Mouse (Mus musculus): Measurements from ENCODE around the gene Olfr314.
A peak's percentile ranks its signal among the peaks of the same experiment; 100 is the strongest.
"Not testable (repeated sequence)": the region's sequence is repeated elsewhere in the genome, so short reads cannot be mapped to it uniquely, and the experiment has no call there.

Olfr314 gene

DNA sequence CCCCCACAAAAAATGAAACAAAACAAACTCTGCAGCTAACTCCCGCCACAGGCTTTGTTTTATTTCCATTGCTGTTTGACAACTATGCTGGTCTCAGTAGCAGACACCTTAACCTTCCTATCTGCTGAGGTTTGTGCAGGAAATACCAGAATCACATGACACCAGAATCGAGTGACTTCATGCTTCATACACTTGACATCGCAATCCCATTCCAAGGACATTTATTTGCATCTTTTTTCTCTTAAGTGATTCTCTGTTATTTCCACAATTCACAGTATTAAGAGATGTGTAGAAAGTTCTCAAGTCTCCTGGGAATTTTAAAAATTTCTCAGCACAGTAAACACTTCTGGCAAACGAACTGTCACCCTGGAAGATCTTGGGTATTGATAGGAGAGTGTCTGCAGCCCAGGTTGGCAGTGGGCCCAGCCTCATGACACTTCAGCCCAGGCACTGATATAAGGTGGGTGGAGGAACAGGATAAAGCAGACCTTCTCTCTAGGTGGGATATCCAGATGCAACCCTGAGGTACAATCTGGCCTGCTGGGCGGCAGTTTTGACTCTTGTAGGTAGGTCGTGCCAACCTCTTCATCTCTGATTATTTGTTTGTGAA lies at the start of gene Olfr314:
Olfr314 (plus strand) TSS at position 473 of the 610 bp plus-strand sequence.
- DNase-seq (ENCODE audit: low spot score) = no peak

DNA sequence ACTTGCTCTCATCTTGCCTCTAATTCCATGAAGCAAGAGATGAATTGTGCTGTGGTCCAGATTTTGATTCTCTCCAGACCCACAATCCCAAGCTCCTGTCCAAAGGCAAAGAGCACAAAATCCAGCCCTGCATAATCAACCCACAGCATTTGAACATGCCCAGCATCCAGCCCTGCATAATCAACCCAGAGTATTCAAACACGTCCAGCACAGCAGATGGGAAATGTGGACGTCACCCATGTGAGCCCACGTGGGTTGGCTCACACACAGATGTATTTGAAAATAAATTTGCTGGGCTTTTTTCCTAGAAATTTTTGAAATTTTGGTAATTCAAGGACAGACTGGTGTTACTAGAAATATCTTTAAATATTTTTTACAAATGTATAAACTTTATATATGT lies 49.4 kb upstream of the Olfr314 start:
- DNase-seq (ENCODE audit: low spot score) = peak; percentile 51

- DNase-seq (ENCODE audit: low spot score) = no peak
Observed at GRCm38 (mm10) chr11:58738792-58739262, 43.9 kb upstream of the Olfr314 start, which contains the start of gene Olfr317. TSS of gene Olfr317 (minus strand) at chr11:58739212.

GRCm38 (mm10) chr11:58751096-58751495 lies 31.7 kb upstream of the Olfr314 start:
- peak; percentile 31 for DNase-seq (ENCODE audit: low spot score)

- no peak for DNase-seq (ENCODE audit: low spot score)
Observed at GRCm38 (mm10) chr11:58752434-58752833, 30.3 kb upstream of the Olfr314 start, which contains the start of gene Olfr316. TSS of gene Olfr316 (plus strand) at chr11:58752734.

GRCm38 (mm10) chr11:58772888-58773287 lies 9.9 kb upstream of the Olfr314 start, which contains the start of gene Olfr315:
TSS of gene Olfr315 (plus strand) at chr11:58773188.
- DNase-seq (ENCODE audit: low spot score) = no peak

DNA sequence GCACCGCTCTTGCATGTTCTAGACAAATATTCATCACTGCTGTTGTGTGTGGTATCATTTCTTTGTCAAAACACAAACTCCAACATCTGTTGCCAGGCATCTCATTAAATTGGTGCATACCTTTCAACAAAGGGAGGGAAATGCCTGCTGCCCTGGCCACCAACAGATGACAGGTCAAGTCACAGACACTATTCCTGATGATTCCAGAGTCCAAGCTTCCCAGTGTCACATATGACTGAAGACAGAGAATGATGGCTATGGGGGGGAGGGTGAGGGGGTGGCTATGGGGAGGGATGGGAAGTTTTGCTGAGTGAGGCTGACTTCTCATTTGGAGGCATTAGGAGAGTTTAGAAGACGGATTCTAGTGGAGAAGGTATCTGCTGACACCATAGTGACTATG lies 1.4 kb downstream of the Olfr314 start:
- no peak for DNase-seq (ENCODE audit: low spot score)

GRCm38 (mm10) chr11:58787651-58788050 lies 4.9 kb downstream of the Olfr314 start:
- no peak for DNase-seq (ENCODE audit: low spot score)

- no peak for DNase-seq (ENCODE audit: low spot score)
Observed at GRCm38 (mm10) chr11:58788346-58788745, 5.6 kb downstream of the Olfr314 start.

- no peak for DNase-seq (ENCODE audit: low spot score)
Observed at GRCm38 (mm10) chr11:58789532-58789931, 6.8 kb downstream of the Olfr314 start.

GRCm38 (mm10) chr11:58790053-58790452 lies 7.3 kb downstream of the Olfr314 start:
- DNase-seq (ENCODE audit: low spot score) = no peak

DNA sequence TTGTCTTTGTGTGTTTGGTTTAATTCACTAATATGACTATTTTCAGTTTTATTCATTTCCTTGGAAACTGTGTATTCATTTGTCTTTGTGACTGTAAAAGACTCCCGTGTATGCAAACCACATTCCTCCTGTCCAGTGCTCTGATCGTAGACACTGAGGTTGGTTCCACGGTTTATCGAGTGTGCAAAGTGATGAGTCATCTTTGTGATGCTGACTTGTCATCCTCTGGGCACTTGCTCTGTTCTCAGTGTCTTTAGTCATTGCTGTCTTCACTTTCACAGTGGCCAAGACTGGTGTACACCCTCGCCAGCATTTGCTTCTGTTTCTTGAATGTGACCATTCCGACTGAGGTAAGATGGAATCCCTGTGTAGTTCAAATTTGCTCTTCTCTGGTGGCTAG lies 7.9 kb downstream of the Olfr314 start:
- DNase-seq (ENCODE audit: low spot score) = no peak

DNA sequence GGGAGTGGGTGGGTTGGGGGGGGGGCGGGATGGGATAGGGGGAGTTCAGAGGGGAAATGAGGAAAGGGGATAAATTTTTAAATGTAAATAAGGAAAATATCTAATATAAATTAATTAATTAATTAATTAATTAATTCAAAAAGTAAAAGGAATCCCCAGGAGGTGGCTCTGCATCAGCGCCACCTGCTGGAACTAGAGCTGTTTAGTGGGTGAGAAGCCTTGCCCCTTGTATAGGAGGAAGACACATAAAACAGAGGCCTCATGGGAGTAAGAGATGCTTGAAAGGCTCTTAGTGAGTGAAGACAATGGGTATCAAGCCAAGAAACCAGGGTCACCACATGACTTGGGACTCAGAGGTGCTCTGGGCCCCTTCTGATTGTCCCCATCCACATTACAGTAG lies 13.1 kb downstream of the Olfr314 start:
- DNase-seq (ENCODE audit: low spot score) = no peak

DNA sequence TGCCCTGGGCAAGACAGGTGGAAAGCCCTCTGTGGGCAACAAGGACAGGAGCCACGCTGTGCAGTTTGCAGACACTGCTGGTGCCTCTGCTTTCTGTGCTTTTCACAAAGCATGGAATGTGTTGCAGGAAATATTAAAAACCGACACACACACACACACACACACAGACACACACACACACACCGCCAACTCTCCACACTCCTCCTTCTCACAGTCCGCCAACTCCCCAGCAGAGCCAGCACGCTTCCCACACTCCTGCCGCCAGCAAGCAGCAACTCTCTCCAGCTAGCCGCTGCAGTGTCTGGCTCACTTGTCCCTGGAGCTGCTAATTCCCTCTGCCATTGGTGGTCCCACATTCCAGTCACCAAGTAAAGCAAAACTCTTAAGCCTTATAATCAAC lies 14.1 kb downstream of the Olfr314 start:
- peak; percentile 77 for DNase-seq (ENCODE audit: low spot score)

DNA sequence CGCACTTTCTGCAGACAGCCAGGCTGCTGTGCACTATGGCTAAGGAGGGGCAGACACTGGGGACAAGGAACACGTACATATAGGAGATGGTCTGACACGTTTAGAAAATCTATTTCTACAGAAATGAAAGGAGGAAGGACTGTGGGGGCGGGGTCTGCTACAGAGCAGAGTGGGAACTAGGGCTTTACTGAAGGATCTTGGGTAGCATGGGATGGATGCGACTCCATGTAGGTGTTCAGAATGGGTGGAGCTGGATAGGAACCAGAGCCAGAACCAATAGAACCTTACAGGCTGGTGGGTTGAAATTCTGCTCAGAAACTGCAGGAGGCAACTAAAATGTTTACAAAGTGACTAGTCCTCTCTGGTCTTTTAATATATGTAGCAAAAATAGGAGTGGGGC lies 17.0 kb downstream of the Olfr314 start:
- no peak for DNase-seq (ENCODE audit: low spot score)

GRCm38 (mm10) chr11:58801558-58802228 lies 18.9 kb downstream of the Olfr314 start, which contains the start of gene Fam183b:
TSS of gene Fam183b (minus strand) at chr11:58801960.
- DNase-seq (ENCODE audit: low spot score) = peak; percentile 34

GRCm38 (mm10) chr11:58803871-58804270 lies 21.1 kb downstream of the Olfr314 start:
- DNase-seq (ENCODE audit: low spot score) = no peak

DNA sequence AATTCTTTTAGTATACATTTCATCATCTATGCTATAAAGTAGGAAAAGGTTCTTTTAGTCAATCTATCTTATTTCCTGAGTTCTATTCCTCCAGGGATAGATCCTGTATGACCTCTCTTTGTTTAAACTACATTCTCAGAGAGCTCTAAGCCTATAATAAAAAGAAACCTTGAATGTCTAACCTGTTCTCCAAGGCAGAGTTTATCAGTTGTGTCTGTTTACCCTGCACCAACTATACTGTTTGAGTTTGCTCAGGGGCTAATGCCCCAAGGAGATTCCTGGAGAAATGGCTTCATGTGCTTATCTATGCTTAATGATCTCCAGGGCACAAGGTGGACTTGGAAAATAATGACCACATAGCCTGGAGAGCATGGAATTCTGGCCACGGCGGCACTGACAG lies 21.6 kb downstream of the Olfr314 start:
- DNase-seq (ENCODE audit: low spot score) = no peak

GRCm38 (mm10) chr11:58812001-58812400 lies 29.2 kb downstream of the Olfr314 start:
- no peak for DNase-seq (ENCODE audit: low spot score)

DNA sequence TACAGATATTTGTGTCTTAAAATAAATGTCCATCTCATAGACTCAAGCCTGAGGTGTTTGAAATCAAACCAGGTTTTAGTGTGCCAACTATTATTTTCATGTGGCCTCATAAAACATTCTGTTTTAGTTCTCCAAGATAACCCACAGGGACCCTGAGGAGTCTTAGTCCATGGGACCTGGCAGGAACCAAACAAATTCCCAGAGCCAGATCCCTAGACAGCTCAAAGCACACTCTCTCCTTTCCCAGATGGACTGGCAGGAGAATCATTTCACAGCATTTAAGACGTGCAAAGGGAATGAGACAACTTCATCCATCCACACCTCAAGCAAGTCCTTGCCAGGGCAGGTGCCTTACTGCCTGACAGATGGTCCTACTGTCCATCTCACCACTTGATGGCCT lies 31.9 kb downstream of the Olfr314 start, which contains the start of gene Olfr313:
Olfr313 (plus strand) TSS at position 301 of the 400 bp plus-strand sequence.
- DNase-seq (ENCODE audit: low spot score) = not testable (repeated sequence)

- no peak for DNase-seq (ENCODE audit: low spot score)
Observed at GRCm38 (mm10) chr11:58815676-58816075, 32.9 kb downstream of the Olfr314 start.

DNA sequence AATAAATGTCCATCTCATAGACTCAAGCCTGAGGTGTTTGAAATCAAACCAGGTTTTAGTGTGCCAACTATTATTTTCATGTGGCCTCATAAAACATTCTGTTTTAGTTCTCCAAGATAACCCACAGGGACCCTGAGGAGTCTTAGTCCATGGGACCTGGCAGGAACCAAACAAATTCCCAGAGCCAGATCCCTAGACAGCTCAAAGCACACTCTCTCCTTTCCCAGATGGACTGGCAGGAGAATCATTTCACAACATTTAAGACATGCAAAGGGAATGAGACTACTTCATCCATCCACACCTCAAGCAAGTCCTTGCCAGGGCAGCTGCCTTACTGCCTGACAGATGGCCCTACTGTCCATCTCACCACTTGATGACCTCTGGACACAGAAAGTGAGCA lies 46.2 kb downstream of the Olfr314 start, which contains the start of gene Olfr312:
Olfr312 (plus strand) TSS at position 301 of the 400 bp plus-strand sequence.
- not testable (repeated sequence) for DNase-seq (ENCODE audit: low spot score)

GRCm38 (mm10) chr11:58829764-58830163 lies 47.0 kb downstream of the Olfr314 start:
- DNase-seq (ENCODE audit: low spot score) = no peak

Data from layer of hippocampus, adult 11-12 months (tissue).